Mouse (Mus musculus): Measurements from ENCODE around the gene Kif1c. TPM values are rescaled to one million over a fixed set of nuclear protein-coding genes. Genes with fewer than 3 reads are reported as not detected.

Gene Kif1c
- polyA plus RNA-seq, 1 experiment from 2014 or later, result 4.4 TPM

GRCm38 (mm10) chr11:70763936-70764808 lies 63.8 kb downstream of the Kif1c start, which contains the start of gene Zfp3:
Gene Zfp3 (plus strand): TSS chr11:70764209.
- Histone ChIP-seq H3K4me2 (replicated peaks; ENCODE audit: low read depth) (peak within 1 kb of the TSS; percentile 77), H3K27me3 (replicated peaks; ENCODE audit: control insufficient read depth, insufficient read depth, low read length) (no peaks in the 10 kb centered on the region), H3K4me3 (ENCODE audit: low read depth, low read length) (peak within 1 kb of the TSS; percentile 46), H3K27ac (ENCODE audit: low read depth, low read length) (peak within 1 kb of the TSS; percentile 89), H3K36me3 (ENCODE audit: control insufficient read depth, insufficient read depth) (peaks cover 12% of the 10 kb centered on the region; the same call in 1 of the 2 replicates), H3K9me3 (ENCODE audit: control insufficient read depth) (no peaks in the 10 kb centered on the region), H3K9ac (ENCODE audit: low read depth, low read length) (peak within 1 kb of the TSS; percentile 67), H3K4me1 (replicated peaks; ENCODE audit: control insufficient read depth, insufficient read depth, low read length) (peaks cover 4% of the 10 kb centered on the region; the same call in 1 of the 2 replicates)
- under 1% methylated on average over 75 of the region's 78 CpGs for WGBS
- 0 out of 2 replicates have a peak, but pooled peaks have one; percentile 12 for TF ChIP-seq CTCF (IDR thresholded peaks at IDR 0.05; ENCODE audit: low read depth)
- peak; percentile 82 for ATAC-seq

GRCm38 (mm10) chr11:70765776-70766445 lies 65.6 kb downstream of the Kif1c start:
- no peak for ATAC-seq
- TF ChIP-seq CTCF (IDR thresholded peaks at IDR 0.05; ENCODE audit: low read depth), result no peak
- H3K4me1 ChIP-seq (replicated peaks; ENCODE audit: control insufficient read depth, insufficient read depth, low read length), result peaks cover 4% of the 10 kb centered on the region; the same call in 1 of the 2 replicates
- no peak overlapping the region for H3K27ac ChIP-seq (ENCODE audit: low read depth, low read length)
- no peaks in the 10 kb centered on the region for H3K27me3 ChIP-seq (replicated peaks; ENCODE audit: control insufficient read depth, insufficient read depth, low read length)
- peaks cover 12% of the 10 kb centered on the region; the same call in 1 of the 2 replicates for H3K36me3 ChIP-seq (ENCODE audit: control insufficient read depth, insufficient read depth)
- no peak overlapping the region for H3K9ac ChIP-seq (ENCODE audit: low read depth, low read length)
- H3K4me2 ChIP-seq (replicated peaks; ENCODE audit: low read depth), result 0 out of 2 replicates have a peak overlapping the region, but pooled peaks have one; percentile 77
- no peaks in the 10 kb centered on the region for H3K9me3 ChIP-seq (ENCODE audit: control insufficient read depth)
- WGBS, result 64% methylated on average over 16 of the region's 16 CpGs
- no peak overlapping the region for H3K4me3 ChIP-seq (ENCODE audit: low read depth, low read length)

- Histone ChIP-seq H3K9ac (ENCODE audit: low read depth, low read length) (no peak overlapping the region), H3K27me3 (replicated peaks; ENCODE audit: control insufficient read depth, insufficient read depth, low read length) (no peaks in the 10 kb centered on the region), H3K27ac (ENCODE audit: low read depth, low read length) (no peak overlapping the region), H3K4me3 (ENCODE audit: low read depth, low read length) (no peak overlapping the region), H3K4me1 (replicated peaks; ENCODE audit: control insufficient read depth, insufficient read depth, low read length) (peaks cover 4% of the 10 kb centered on the region; the same call in 1 of the 2 replicates), H3K36me3 (ENCODE audit: control insufficient read depth, insufficient read depth) (peaks cover 44% of the 10 kb centered on the region), H3K9me3 (ENCODE audit: control insufficient read depth) (no peaks in the 10 kb centered on the region), H3K4me2 (replicated peaks; ENCODE audit: low read depth) (no peak overlapping the region)
- no peak for ATAC-seq
- TF ChIP-seq CTCF (IDR thresholded peaks at IDR 0.05; ENCODE audit: low read depth), result no peak
- 90% methylated on average over 3 of the region's 3 CpGs for WGBS
These were observed 70.5 kb downstream of the Kif1c start for GRCm38 (mm10) chr11:70770804-70771203.

- Histone ChIP-seq H3K27me3 (replicated peaks; ENCODE audit: control insufficient read depth, insufficient read depth, low read length) (no peaks in the 10 kb centered on the region), H3K9me3 (ENCODE audit: control insufficient read depth) (no peaks in the 10 kb centered on the region), H3K4me1 (replicated peaks; ENCODE audit: control insufficient read depth, insufficient read depth, low read length) (no peaks in the 10 kb centered on the region), H3K4me3 (ENCODE audit: low read depth, low read length) (no peak overlapping the region), H3K36me3 (ENCODE audit: control insufficient read depth, insufficient read depth) (peaks cover 20% of the 10 kb centered on the region), H3K9ac (ENCODE audit: low read depth, low read length) (no peak overlapping the region; the same call in 1 of the 2 replicates), H3K4me2 (replicated peaks; ENCODE audit: low read depth) (peak overlapping the region; percentile 25; the same call in 1 of the 2 replicates), H3K27ac (ENCODE audit: low read depth, low read length) (no peak overlapping the region)
- peak; percentile 95 for TF ChIP-seq CTCF (IDR thresholded peaks at IDR 0.05; ENCODE audit: low read depth)
- 21% methylated on average over 17 of the region's 17 CpGs for WGBS
- ATAC-seq, result peak; percentile 76
These were observed 76.7 kb downstream of the Kif1c start for GRCm38 (mm10) chr11:70776830-70777571.

- H3K36me3 ChIP-seq (ENCODE audit: control insufficient read depth, insufficient read depth), result peaks cover 14% of the 10 kb centered on the region; the same call in 1 of the 2 replicates
- H3K9me3 ChIP-seq (ENCODE audit: control insufficient read depth), result no peaks in the 10 kb centered on the region
- no peak overlapping the region for H3K27ac ChIP-seq (ENCODE audit: low read depth, low read length)
- WGBS, result 62% methylated on average over 6 of the region's 6 CpGs
- TF ChIP-seq CTCF (IDR thresholded peaks at IDR 0.05; ENCODE audit: low read depth), result no peak
- no peaks in the 10 kb centered on the region for H3K27me3 ChIP-seq (replicated peaks; ENCODE audit: control insufficient read depth, insufficient read depth, low read length)
- no peak overlapping the region for H3K4me3 ChIP-seq (ENCODE audit: low read depth, low read length)
- no peak overlapping the region for H3K4me2 ChIP-seq (replicated peaks; ENCODE audit: low read depth)
- no peak overlapping the region for H3K9ac ChIP-seq (ENCODE audit: low read depth, low read length)
- ATAC-seq, result 0 out of 2 replicates have a peak, but pooled peaks have one; percentile 18
- H3K4me1 ChIP-seq (replicated peaks; ENCODE audit: control insufficient read depth, insufficient read depth, low read length), result no peaks in the 10 kb centered on the region
These were observed 77.3 kb downstream of the Kif1c start for GRCm38 (mm10) chr11:70777634-70778033.

Measured in intestine, postnatal 0 days (tissue).